In genomic region chr11:74105066-74105465, GRCm38 (mm10) we compare ENCODE assay signal across 25 mouse cellular contexts. TPM values are rescaled to one million over a fixed set of nuclear protein-coding genes. Genes with fewer than 3 reads are reported as not detected.
A peak's percentile ranks its signal among the peaks of the same experiment; 100 is the strongest.
DNase-seq lines count a peak whose midpoint lies in the region; ATAC-seq lines count a peak whose summit lies in the region.
"Had no signal": no experiment of that assay in that cellular context is flagged by ENCODE, and none has a peak within 500 bp of the region (broad histone marks: within the 10 kb centered on the region; RNA-seq: fewer than 3 reads in every experiment).

No protein-coding gene starts in this region.

- no peak overlapping the region for H3K4me3 ChIP-seq in neural tube, embryonic 15.5 days (replicated peaks)
- H3K4me3 ChIP-seq: embryonic facial prominence, embryonic 10.5 days; forebrain, embryonic 13.5 days; gastrocnemius, adult 2 months; heart, embryonic 12.5 days; intestine, embryonic 15.5 days had no signal

- no peak overlapping the region for H3K27ac ChIP-seq in neural tube, embryonic 15.5 days (replicated peaks)
- H3K27ac ChIP-seq: embryonic facial prominence, embryonic 10.5 days; forebrain, embryonic 13.5 days; gastrocnemius, adult 2 months; intestine, embryonic 15.5 days had no signal

- no peak overlapping the region for H3K4me2 ChIP-seq in neural tube, embryonic 15.5 days
- H3K4me2 ChIP-seq: forebrain, embryonic 13.5 days; heart, embryonic 12.5 days; intestine, embryonic 15.5 days had no signal

- H3K4me1 ChIP-seq in neural tube, embryonic 15.5 days: no peaks in the 10 kb centered on the region
- H3K4me1 ChIP-seq: embryonic facial prominence, embryonic 10.5 days; forebrain, embryonic 13.5 days; heart, embryonic 12.5 days; intestine, embryonic 15.5 days had no signal

- ATAC-seq in neural tube, embryonic 15.5 days (ENCODE audit: low FRiP score): no peak
- ATAC-seq: forebrain, embryonic 13.5 days; forebrain, postnatal 0 days; hindbrain, embryonic 16.5 days; intestine, embryonic 15.5 days had no signal

- 39% methylated on average over 5 of the region's 5 CpGs for WGBS in neural tube, embryonic 15.5 days

- H3K27me3 ChIP-seq in neural tube, embryonic 15.5 days (replicated peaks): no peaks in the 10 kb centered on the region
- H3K27me3 ChIP-seq: forebrain, embryonic 13.5 days; heart, embryonic 12.5 days; intestine, embryonic 15.5 days had no signal

- H3K36me3 ChIP-seq in neural tube, embryonic 15.5 days: no peaks in the 10 kb centered on the region
- H3K36me3 ChIP-seq: embryonic facial prominence, embryonic 10.5 days; heart, embryonic 12.5 days; intestine, embryonic 15.5 days had no signal

- no peak overlapping the region for H3K9ac ChIP-seq in neural tube, embryonic 15.5 days (replicated peaks)
- H3K9ac ChIP-seq: forebrain, embryonic 13.5 days; forebrain, postnatal 0 days; heart, embryonic 12.5 days; intestine, embryonic 15.5 days had no signal

- H3K9me3 ChIP-seq in neural tube, embryonic 15.5 days (replicated peaks): peaks cover 7% of the 10 kb centered on the region; the same call in 1 of the 2 replicates
- H3K9me3 ChIP-seq: intestine, embryonic 15.5 days had no signal

- DNase-seq in left cerebral cortex, postnatal 4 days: peak; percentile 92
- no peak for DNase-seq in left cerebral cortex, adult 9 months (ENCODE audit: low spot score in 2 of 2)
- DNase-seq in neural tube, embryonic 10.5 days (ENCODE audit: extremely low spot score, low spot score): peak; percentile 12
- peak; percentile 76 for DNase-seq in ZHBTc4 (ENCODE audit: low read depth, low spot score)
- no peak for DNase-seq in c-Kit-positive CD71-positive TER-119-positive erythroid progenitor cells, embryonic 14.5 days (ENCODE audit: low spot score)
- no peak for DNase-seq in right cerebral cortex, adult 18-20 months
- DNase-seq: adrenal gland, adult 2 months; adrenal gland, postnatal 25 days; cerebellum, adult 8-10 months; forebrain, postnatal 0 days; gastrocnemius, adult 2 months; gastrocnemius, postnatal 25 days had no signal

- intact Hi-C loops in left cerebral cortex, postnatal 4 days (cut with DNase I): no loop called here

RNA-seq across cellular contexts. Expression of gene Olfr401, which starts 8.4 kb away (rescaled TPM):
- not detected for total RNA-seq in left cerebral cortex, postnatal 4 days (2021)
- polyA plus RNA-seq in neural tube, embryonic 15.5 days (2015; fragmentation: Nextera tagmentation; extraction: Ambion mirVana): not detected in 2 replicates
- total RNA-seq: adrenal gland, adult 2 months; adrenal gland, postnatal 25 days; forebrain, postnatal 0 days; gastrocnemius, adult 2 months; gastrocnemius, postnatal 25 days; granulocyte monocyte progenitor cell, adult 5-6 weeks; heart, adult 8-10 months; heart, postnatal 25 days; MEL had no signal
- polyA plus RNA-seq: adrenal gland, adult 2 months; embryonic facial prominence, embryonic 10.5 days; embryonic facial prominence, embryonic 14.5 days; forebrain, embryonic 13.5 days; forebrain, postnatal 0 days; heart, embryonic 12.5 days; heart, embryonic 16.5 days; hindbrain, embryonic 11.5 days; hindbrain, embryonic 16.5 days; intestine, embryonic 15.5 days had no signal

RNA-seq across cellular contexts. Expression of gene Zfp616, which starts 35.3 kb away (rescaled TPM):
- not detected for total RNA-seq in left cerebral cortex, postnatal 4 days (2021)
- polyA plus RNA-seq in neural tube, embryonic 15.5 days (2015; fragmentation: Nextera tagmentation; extraction: Ambion mirVana): not detected in 2 replicates
- total RNA-seq: adrenal gland, adult 2 months; adrenal gland, postnatal 25 days; forebrain, postnatal 0 days; gastrocnemius, adult 2 months; gastrocnemius, postnatal 25 days; granulocyte monocyte progenitor cell, adult 5-6 weeks; heart, adult 8-10 months; heart, postnatal 25 days; MEL had no signal
- polyA plus RNA-seq: adrenal gland, adult 2 months; embryonic facial prominence, embryonic 10.5 days; embryonic facial prominence, embryonic 14.5 days; forebrain, embryonic 13.5 days; forebrain, postnatal 0 days; heart, embryonic 12.5 days; heart, embryonic 16.5 days; hindbrain, embryonic 11.5 days; hindbrain, embryonic 16.5 days; intestine, embryonic 15.5 days had no signal

RNA-seq across cellular contexts. Expression of gene Olfr402, which starts 48.3 kb away (rescaled TPM):
- not detected for total RNA-seq in left cerebral cortex, postnatal 4 days (2021)
- not detected in 2 replicates for polyA plus RNA-seq in neural tube, embryonic 15.5 days (2015; fragmentation: Nextera tagmentation; extraction: Ambion mirVana)
- total RNA-seq: adrenal gland, adult 2 months; adrenal gland, postnatal 25 days; forebrain, postnatal 0 days; gastrocnemius, adult 2 months; gastrocnemius, postnatal 25 days; granulocyte monocyte progenitor cell, adult 5-6 weeks; heart, adult 8-10 months; heart, postnatal 25 days; MEL had no signal
- polyA plus RNA-seq: adrenal gland, adult 2 months; embryonic facial prominence, embryonic 10.5 days; embryonic facial prominence, embryonic 14.5 days; forebrain, embryonic 13.5 days; forebrain, postnatal 0 days; heart, embryonic 12.5 days; heart, embryonic 16.5 days; hindbrain, embryonic 11.5 days; hindbrain, embryonic 16.5 days; intestine, embryonic 15.5 days had no signal

RNA-seq across cellular contexts. Expression of gene Olfr399, which starts 48.7 kb away (rescaled TPM):
- not detected for total RNA-seq in left cerebral cortex, postnatal 4 days (2021)
- not detected in 2 replicates for polyA plus RNA-seq in neural tube, embryonic 15.5 days (2015; fragmentation: Nextera tagmentation; extraction: Ambion mirVana)
- total RNA-seq: adrenal gland, adult 2 months; adrenal gland, postnatal 25 days; forebrain, postnatal 0 days; gastrocnemius, adult 2 months; gastrocnemius, postnatal 25 days; granulocyte monocyte progenitor cell, adult 5-6 weeks; heart, adult 8-10 months; heart, postnatal 25 days; MEL had no signal
- polyA plus RNA-seq: adrenal gland, adult 2 months; embryonic facial prominence, embryonic 10.5 days; forebrain, embryonic 13.5 days; forebrain, postnatal 0 days; heart, embryonic 12.5 days; heart, embryonic 16.5 days; hindbrain, embryonic 11.5 days; hindbrain, embryonic 16.5 days; intestine, embryonic 15.5 days had no signal

RNA-seq across cellular contexts. Expression of gene Olfr139, which starts 48.7 kb away (rescaled TPM):
- not detected for total RNA-seq in left cerebral cortex, postnatal 4 days (2021)
- polyA plus RNA-seq in neural tube, embryonic 15.5 days (2015; fragmentation: Nextera tagmentation; extraction: Ambion mirVana): not detected in 2 replicates
- total RNA-seq: adrenal gland, adult 2 months; adrenal gland, postnatal 25 days; forebrain, postnatal 0 days; gastrocnemius, adult 2 months; gastrocnemius, postnatal 25 days; granulocyte monocyte progenitor cell, adult 5-6 weeks; heart, adult 8-10 months; heart, postnatal 25 days; MEL had no signal
- polyA plus RNA-seq: adrenal gland, adult 2 months; embryonic facial prominence, embryonic 10.5 days; embryonic facial prominence, embryonic 14.5 days; forebrain, embryonic 13.5 days; forebrain, postnatal 0 days; heart, embryonic 12.5 days; heart, embryonic 16.5 days; hindbrain, embryonic 11.5 days; hindbrain, embryonic 16.5 days; intestine, embryonic 15.5 days had no signal

Comparison
In these comparisons a context has a peak if more than half of its experiments do, and no peak if none do; other contexts are left out.
1. DNase-seq: peak in left cerebral cortex, postnatal 4 days (single experiment), neural tube, embryonic 10.5 days (single experiment) and ZHBTc4 (single experiment); none in left cerebral cortex, adult 9 months (0 of 2), c-Kit-positive CD71-positive TER-119-positive erythroid progenitor cells, embryonic 14.5 days (single experiment) and right cerebral cortex, adult 18-20 months (single experiment).